ENCODE assay signal across 12 mouse cellular contexts in genomic region chr14:120311330-120312097, GRCm38 (mm10). TPM values are rescaled to one million over a fixed set of nuclear protein-coding genes. Genes with fewer than 3 reads are reported as not detected.
DNase-seq lines count a peak whose midpoint lies in the region; ATAC-seq and TF ChIP-seq lines count a peak whose summit lies in the region.
"Had no signal": no experiment of that assay in that cellular context is flagged by ENCODE, and none has a peak within 500 bp of the region (broad histone marks: within the 10 kb centered on the region; RNA-seq: fewer than 3 reads in every experiment).

No protein-coding gene starts in this region.

- DNase-seq in heart, adult 11 months, result peak; percentile 92
- no peak for DNase-seq in heart, postnatal 4 days
- DNase-seq in lung, embryonic 14.5 days, result peak; percentile 34
- no peak for DNase-seq in lung, postnatal 4 days
- DNase-seq: kidney, adult 11 months; liver, postnatal 0 days; thymus, postnatal 14 days had no signal

- H3K27ac ChIP-seq in lung, embryonic 14.5 days (ENCODE audit: low read depth), result peak overlapping the region; percentile 40; the same call in 1 of the 2 replicates
- H3K27ac ChIP-seq in embryonic facial prominence, embryonic 15.5 days (replicated peaks), result peak overlapping the region; percentile 67
- peak overlapping the region; percentile 75 for H3K27ac ChIP-seq in stomach, embryonic 15.5 days
- H3K27ac ChIP-seq: midbrain, embryonic 12.5 days; neural tube, embryonic 12.5 days had no signal

- H3K36me3 ChIP-seq in lung, embryonic 14.5 days (ENCODE audit: insufficient read depth), result peaks cover 7% of the 10 kb centered on the region; the same call in 1 of the 2 replicates
- 0 out of 2 replicates have a peak, but pooled peaks cover 3% of the 10 kb centered on the region for H3K36me3 ChIP-seq in embryonic facial prominence, embryonic 15.5 days
- H3K36me3 ChIP-seq in stomach, embryonic 15.5 days, result no peaks in the 10 kb centered on the region
- H3K36me3 ChIP-seq: midbrain, embryonic 12.5 days; neural tube, embryonic 12.5 days had no signal

- no peak for TF ChIP-seq CTCF in lung, embryonic 14.5 days (IDR thresholded peaks at IDR 0.05; ENCODE audit: low read depth)

- no peaks in the 10 kb centered on the region for H3K9me3 ChIP-seq in lung, embryonic 14.5 days (ENCODE audit: low read depth, low read length)
- H3K9me3 ChIP-seq in embryonic facial prominence, embryonic 15.5 days (replicated peaks), result no peaks in the 10 kb centered on the region
- no peaks in the 10 kb centered on the region for H3K9me3 ChIP-seq in stomach, embryonic 15.5 days
- H3K9me3 ChIP-seq: midbrain, embryonic 12.5 days; neural tube, embryonic 12.5 days had no signal

- H3K27me3 ChIP-seq in lung, embryonic 14.5 days (ENCODE audit: insufficient read depth, low read length), result no peaks in the 10 kb centered on the region
- no peaks in the 10 kb centered on the region for H3K27me3 ChIP-seq in embryonic facial prominence, embryonic 15.5 days
- H3K27me3 ChIP-seq in stomach, embryonic 15.5 days (replicated peaks), result no peaks in the 10 kb centered on the region
- H3K27me3 ChIP-seq: midbrain, embryonic 12.5 days; neural tube, embryonic 12.5 days had no signal

- H3K9ac ChIP-seq in lung, embryonic 14.5 days, result no peak overlapping the region
- no peak overlapping the region for H3K9ac ChIP-seq in embryonic facial prominence, embryonic 15.5 days
- H3K9ac ChIP-seq in stomach, embryonic 15.5 days, result no peak overlapping the region
- H3K9ac ChIP-seq: liver, postnatal 0 days; midbrain, embryonic 12.5 days; neural tube, embryonic 12.5 days had no signal

- no peak for ATAC-seq in lung, embryonic 14.5 days (ENCODE audit: insufficient read depth)
- ATAC-seq in embryonic facial prominence, embryonic 15.5 days (ENCODE audit: insufficient number of reproducible peaks, low FRiP score, low TSS enrichment, low read depth), result no peak
- ATAC-seq in stomach, embryonic 15.5 days (ENCODE audit: insufficient read depth, low FRiP score, low read depth), result no peak
- ATAC-seq in frontal cortex, adult (ENCODE audit: low TSS enrichment), result no peak
- ATAC-seq: liver, postnatal 0 days had no signal

- WGBS in lung, embryonic 14.5 days, result 50% methylated on average over 12 of the region's 12 CpGs
- 57% methylated on average over 12 of the region's 12 CpGs for WGBS in embryonic facial prominence, embryonic 15.5 days
- 65% methylated on average over 12 of the region's 12 CpGs for WGBS in stomach, embryonic 15.5 days

- H3K4me2 ChIP-seq in lung, embryonic 14.5 days, result no peak overlapping the region
- no peak overlapping the region for H3K4me2 ChIP-seq in embryonic facial prominence, embryonic 15.5 days (replicated peaks)
- no peak overlapping the region for H3K4me2 ChIP-seq in stomach, embryonic 15.5 days
- H3K4me2 ChIP-seq: midbrain, embryonic 12.5 days; neural tube, embryonic 12.5 days had no signal

- H3K4me3 ChIP-seq in lung, embryonic 14.5 days (ENCODE audit: low read depth, low read length), result no peak overlapping the region
- H3K4me3 ChIP-seq in embryonic facial prominence, embryonic 15.5 days (replicated peaks), result no peak overlapping the region
- H3K4me3 ChIP-seq in stomach, embryonic 15.5 days (replicated peaks), result no peak overlapping the region
- H3K4me3 ChIP-seq: midbrain, embryonic 12.5 days; neural tube, embryonic 12.5 days had no signal

- H3K4me1 ChIP-seq in lung, embryonic 14.5 days (ENCODE audit: insufficient read depth), result peaks cover 45% of the 10 kb centered on the region
- peaks cover 75% of the 10 kb centered on the region for H3K4me1 ChIP-seq in embryonic facial prominence, embryonic 15.5 days
- H3K4me1 ChIP-seq in stomach, embryonic 15.5 days, result peaks cover 50% of the 10 kb centered on the region; the same call in 1 of the 2 replicates

RNA-seq across cellular contexts. Expression of gene Mbnl2, which starts 36.0 kb away (rescaled TPM):
- 100 to 1,000 TPM; 193 TPM for total RNA-seq in heart, postnatal 4 days (2021)
- 110 and 119 TPM in 2 replicates for polyA plus RNA-seq in lung, embryonic 14.5 days (2014; fragmentation: Nextera tagmentation; extraction: Ambion mirVana)
- polyA plus RNA-seq in embryonic facial prominence, embryonic 15.5 days (2015; fragmentation: Nextera tagmentation; extraction: Ambion mirVana), result 167 and 173 TPM in 2 replicates
- polyA plus RNA-seq in stomach, embryonic 15.5 days (2015; fragmentation: Nextera tagmentation; extraction: Ambion mirVana), result 109 and 116 TPM in 2 replicates

Comparison
In these comparisons a context has a peak if more than half of its experiments do, and no peak if none do; other contexts are left out.
1. DNase-seq: peak in heart, adult 11 months (single experiment) and lung, embryonic 14.5 days (single experiment); none in heart, postnatal 4 days (single experiment) and lung, postnatal 4 days (0 of 2).
2. Peak in every context shown above with its lines, with median percentiles within 50 percentile points of each other: H3K27ac ChIP-seq.